Mouse (Mus musculus) MEL (cell line): ENCODE measurements at regions not wholly inside any gene's neighbourhood (a gene's known extent, or its start where the extent isn't known, plus 50 kb on each side); places are given as distances from the start of the nearest gene placed in this dataset.

Experiments
- DNase-seq: peaks from one replicate; pipeline ENCODE4 v3.0.0; 2011; ENCODE audit warnings: low read depth, low spot score
- H3K27ac ChIP-seq: 2 replicates; pipeline ENCODE4 v1.5.1; 2012; ENCODE audit warnings: low read depth, mild to moderate bottlenecking, control low read depth, low read length, moderate library complexity; ENCODE audit not compliant: control insufficient read depth
- H3K27me3 ChIP-seq, 2 experiments: fragments of 150-350 bp in 1 of 2; sonication (generic) in 1 of 2; 2 replicates each; pipeline ENCODE4 v1.6.1; 2012; ENCODE audit warnings: low read length in 2 of 2, mild to moderate bottlenecking in 2 of 2, improper control_type of control experiment in 1 of 2, moderate library complexity in 1 of 2; ENCODE audit not compliant: insufficient read depth in 2 of 2, control insufficient read depth in 1 of 2
- H3K36me3 ChIP-seq, 2 experiments: 2 replicates each; pipeline ENCODE4 v1.6.1; 2012 to 2014; ENCODE audit warnings: low read length in 2 of 2, improper control_type of control experiment in 1 of 2, inconsistent platforms in 1 of 2, mild to moderate bottlenecking in 1 of 2; ENCODE audit not compliant: insufficient read depth in 2 of 2, control insufficient read depth in 1 of 2
- H3K4me1 ChIP-seq, 2 experiments: fragments of 150-350 bp in 1 of 2; sonication (generic) in 1 of 2; 2 replicates each; pipeline ENCODE4 v1.6.1; 2012; ENCODE audit warnings: low read length in 2 of 2, improper control_type of control experiment in 1 of 2, mild to moderate bottlenecking in 1 of 2; ENCODE audit not compliant: insufficient read depth in 2 of 2, control insufficient read depth in 1 of 2
- H3K4me3 ChIP-seq, 2 experiments: fragments of 150-350 bp in 1 of 2; sonication (generic) in 1 of 2; 2 replicates each; pipeline ENCODE4 v1.5.1; 2012; ENCODE audit warnings: low read depth in 2 of 2, low read length in 2 of 2, mild to moderate bottlenecking in 2 of 2, moderate library complexity in 2 of 2, control low read depth in 1 of 2, improper control_type of control experiment in 1 of 2; ENCODE audit not compliant: control insufficient read depth in 1 of 2, insufficient read depth in 1 of 2
- H3K79me2 ChIP-seq: 2 replicates; pipeline ENCODE4 v1.6.1; 2012; ENCODE audit warnings: mild to moderate bottlenecking, low read length, moderate library complexity; ENCODE audit not compliant: control insufficient read depth, poor library complexity, insufficient read depth
- H3K9ac ChIP-seq: 2 replicates; pipeline ENCODE4 v1.6.1; 2012; ENCODE audit warnings: low read depth, mild to moderate bottlenecking, control low read depth, low read length, moderate library complexity; ENCODE audit not compliant: control insufficient read depth, poor library complexity, severe bottlenecking
- H3K9me3 ChIP-seq: fragments of 150-350 bp; sonication (generic); replicated peaks from 2 replicates; pipeline ENCODE4 v1.6.1; 2012; ENCODE audit warnings: mild to moderate bottlenecking, low read length, improper control_type of control experiment, moderate library complexity; ENCODE audit not compliant: insufficient read depth
- BHLHE40 ChIP-seq: IDR thresholded peaks from 2 replicates; pipeline ENCODE4 v1.6.1; 2012; ENCODE audit warnings: low read depth, mild to moderate bottlenecking, inconsistent platforms, low read length, improper control_type of control experiment, borderline replicate concordance
- ETS1 ChIP-seq: IDR thresholded peaks from 2 replicates; pipeline ENCODE4 v1.6.1; 2012; ENCODE audit warnings: low read depth, mild to moderate bottlenecking, inconsistent platforms, low read length, improper control_type of control experiment, moderate library complexity
- HCFC1 ChIP-seq: IDR thresholded peaks from 2 replicates; pipeline ENCODE4 v1.6.1; 2012; ENCODE audit warnings: low read depth, mild to moderate bottlenecking, inconsistent platforms, low read length, improper control_type of control experiment, moderate library complexity
- KAT2A ChIP-seq: conservative IDR thresholded peaks from 2 replicates; pipeline ENCODE4 v1.6.1; 2012; ENCODE audit warnings: low read depth, low read length, improper control_type of control experiment, inconsistent platforms
- MAFK ChIP-seq: IDR thresholded peaks from 2 replicates; pipeline ENCODE4 v1.6.1; 2011; ENCODE audit warnings: low read depth, mild to moderate bottlenecking, low read length, improper control_type of control experiment, borderline replicate concordance
- MAZ ChIP-seq: IDR thresholded peaks from 2 replicates; pipeline ENCODE4 v1.6.1; 2012; ENCODE audit warnings: low read depth, mild to moderate bottlenecking, inconsistent platforms, low read length, improper control_type of control experiment
- MXI1 ChIP-seq: IDR thresholded peaks from 2 replicates; pipeline ENCODE4 v1.6.1; 2011; ENCODE audit warnings: mild to moderate bottlenecking, low read depth, low read length, improper control_type of control experiment
- MYB ChIP-seq: IDR thresholded peaks from 2 replicates; pipeline ENCODE4 v1.6.1; 2011; ENCODE audit warnings: mild to moderate bottlenecking, low read depth, low read length, improper control_type of control experiment
- NELFE ChIP-seq: IDR thresholded peaks from 2 replicates; pipeline ENCODE4 v1.6.1; 2011; ENCODE audit warnings: low read depth, low read length, improper control_type of control experiment
- NRF1 ChIP-seq: IDR thresholded peaks from 2 replicates; pipeline ENCODE4 v1.6.1; 2014; ENCODE audit warnings: low read depth, mild to moderate bottlenecking, inconsistent platforms, low read length, improper control_type of control experiment, moderate library complexity; ENCODE audit not compliant: poor library complexity, insufficient read depth, severe bottlenecking
- POLR2A ChIP-seq, 2 experiments: IDR thresholded peaks; 2 replicates each; pipeline ENCODE4 v1.6.1; 2011 to 2012; ENCODE audit warnings: low read length in 2 of 2, mild to moderate bottlenecking in 2 of 2, control low read depth in 1 of 2, improper control_type of control experiment in 1 of 2, low read depth in 1 of 2, moderate library complexity in 1 of 2; ENCODE audit not compliant: control insufficient read depth in 1 of 2, insufficient read depth in 1 of 2, poor library complexity in 1 of 2
- RAD21 ChIP-seq: IDR thresholded peaks from 2 replicates; pipeline ENCODE4 v1.6.1; 2011; ENCODE audit warnings: mild to moderate bottlenecking, low read depth, low read length, improper control_type of control experiment
- RCOR1 ChIP-seq: IDR thresholded peaks from 2 replicates; pipeline ENCODE4 v1.6.1; 2012; ENCODE audit warnings: low read depth, mild to moderate bottlenecking, inconsistent platforms, low read length, improper control_type of control experiment
- TAL1 ChIP-seq: IDR thresholded peaks from 2 replicates; pipeline ENCODE4 v1.6.1; 2012; ENCODE audit warnings: mild to moderate bottlenecking, inconsistent platforms, low read length, moderate library complexity, mixed read lengths
- TCF12 ChIP-seq: IDR thresholded peaks from 2 replicates; pipeline ENCODE4 v1.6.1; 2014; ENCODE audit warnings: low read depth, mild to moderate bottlenecking, inconsistent platforms, low read length, improper control_type of control experiment, moderate library complexity
- USF1 ChIP-seq: IDR thresholded peaks from 2 replicates; pipeline ENCODE4 v1.6.1; 2014; ENCODE audit warnings: low read depth, mild to moderate bottlenecking, inconsistent platforms, low read length, improper control_type of control experiment, moderate library complexity
- USF2 ChIP-seq, 2 experiments: IDR thresholded peaks; 2 replicates each; pipeline ENCODE4 v1.6.1; 2011 to 2012; ENCODE audit warnings: improper control_type of control experiment in 2 of 2, low read length in 2 of 2, borderline replicate concordance in 1 of 2, inconsistent platforms in 1 of 2, low read depth in 1 of 2, mild to moderate bottlenecking in 1 of 2; ENCODE audit not compliant: insufficient read depth in 1 of 2
- ZKSCAN1 ChIP-seq: IDR thresholded peaks from 2 replicates; pipeline ENCODE4 v1.6.1; 2012; ENCODE audit warnings: low read depth, mild to moderate bottlenecking, inconsistent platforms, low read length, improper control_type of control experiment, moderate library complexity

DNA sequence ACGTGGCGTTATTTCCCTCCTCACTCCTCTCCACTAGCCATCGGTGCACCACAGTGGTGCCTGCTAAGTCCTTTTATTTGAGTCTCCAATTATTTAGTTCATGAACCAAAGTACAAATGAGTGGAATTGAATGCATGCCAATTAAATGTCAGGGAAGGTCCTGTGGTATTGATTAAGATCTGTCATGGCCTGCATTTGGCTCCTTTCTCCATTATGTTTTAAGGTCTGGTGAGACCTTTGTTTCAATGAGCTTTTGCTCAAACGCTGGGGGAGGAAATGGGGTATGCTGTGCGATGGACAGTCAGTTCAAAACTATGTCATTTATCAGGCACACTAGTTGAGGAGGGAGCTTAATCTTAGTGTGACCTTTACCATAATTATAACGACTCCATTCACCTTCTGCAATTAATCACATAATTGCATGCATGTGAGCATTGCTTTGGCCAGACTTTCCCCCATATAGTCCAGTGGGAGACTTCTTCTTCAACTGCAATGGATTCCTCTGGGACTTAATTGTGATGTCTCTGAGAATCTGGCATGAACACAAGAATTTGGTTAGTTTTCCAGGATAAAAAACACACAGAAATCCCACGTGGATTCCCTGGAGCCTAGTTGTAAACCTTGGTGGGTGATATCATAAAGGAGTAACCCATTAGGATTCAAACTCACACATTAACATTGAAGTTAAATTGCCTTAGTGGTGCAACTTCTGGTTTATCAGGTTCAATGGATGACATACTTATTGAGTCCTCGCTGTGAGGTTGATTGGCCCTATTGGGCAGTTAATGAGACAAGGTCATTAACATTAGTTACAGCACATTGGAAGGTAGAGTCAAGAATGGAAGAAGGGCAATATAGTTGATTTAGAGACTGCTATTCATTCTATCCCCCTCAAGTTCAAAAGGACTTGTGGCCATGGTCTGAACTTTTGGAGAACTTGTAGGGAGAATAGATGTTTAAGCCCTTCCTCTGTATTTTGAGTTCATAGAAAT, 130.7 kb upstream of the Tars start:
- Histone ChIP-seq H3K4me1 (no peaks in the 10 kb centered on the region), H3K27me3 (no peaks in the 10 kb centered on the region), H3K9ac (no peak overlapping the region), H3K27ac (no peak overlapping the region), H3K9me3 (no peaks in the 10 kb centered on the region), H3K36me3 (no peaks in the 10 kb centered on the region), H3K4me3 (no peak overlapping the region), H3K79me2 (no peaks in the 10 kb centered on the region)
- DNase-seq: no peak
- no peak for TF ChIP-seq NRF1
- no peak for TF ChIP-seq POLR2A (IDR thresholded peaks at IDR 0.05; ENCODE audit: control insufficient read depth in 1 of 2, insufficient read depth in 1 of 2, low read depth in 1 of 2, low read length in 2 of 2, poor library complexity in 1 of 2)
- TF ChIP-seq USF1: no peak
- TF ChIP-seq HCFC1: no peak
- no peak for TF ChIP-seq NELFE
- no peak for TF ChIP-seq BHLHE40
- no peak for TF ChIP-seq KAT2A
- no peak for TF ChIP-seq ETS1
- TF ChIP-seq TCF12: no peak
- no peak for TF ChIP-seq MXI1
- TF ChIP-seq TAL1: no peak
- TF ChIP-seq MYB: no peak
- TF ChIP-seq USF2 (IDR thresholded peaks at IDR 0.05; ENCODE audit: borderline replicate concordance in 1 of 2, insufficient read depth in 1 of 2, low read depth in 1 of 2, low read length in 2 of 2): no peak
- TF ChIP-seq RAD21: no peak
- TF ChIP-seq ZKSCAN1: no peak
- no peak for TF ChIP-seq MAFK
- TF ChIP-seq RCOR1: no peak
- TF ChIP-seq MAZ: no peak
